Mouse (Mus musculus) forebrain, embryonic 11.5 days (tissue): ENCODE results near the gene Zfhx3. TPM values are rescaled to one million over a fixed set of nuclear protein-coding genes. Genes with fewer than 3 reads are reported as not detected.
A peak's percentile ranks its signal among the peaks of the same experiment; 100 is the strongest.

Experiments used
- ATAC-seq: fragments of 200-750 bp; cut with Nextera tagmentation; replicated peaks from 2 replicates; pipeline ENCODE4 v1.8.0; 2017; ENCODE audit warnings: moderate TSS enrichment; ENCODE audit not compliant: low FRiP score
- DNase-seq: peaks from one replicate; pipeline ENCODE4 v3.0.0-alpha.2; 2017; ENCODE audit warnings: low spot score
- H3K27ac ChIP-seq: fragments of 300-500 bp; sonication (generic); 2 replicates; pipeline ENCODE4 v1.5.1; 2014; ENCODE audit warnings: low read depth, low read length
- H3K27me3 ChIP-seq: fragments of 300-500 bp; sonication (generic); 2 replicates; pipeline ENCODE4 v1.6.1; 2014; ENCODE audit warnings: mild to moderate bottlenecking, low read length, mixed read lengths; ENCODE audit not compliant: control insufficient read depth, insufficient read depth
- H3K36me3 ChIP-seq: fragments of 300-500 bp; sonication (generic); 2 replicates; pipeline ENCODE4 v1.6.1; 2014; ENCODE audit warnings: mild to moderate bottlenecking, low read length, moderate library complexity, mixed read lengths; ENCODE audit not compliant: control insufficient read depth, insufficient read depth
- H3K4me1 ChIP-seq: fragments of 300-500 bp; sonication (generic); replicated peaks from 2 replicates; pipeline ENCODE4 v1.6.1; 2014; ENCODE audit warnings: low read length, mixed read lengths; ENCODE audit not compliant: control insufficient read depth, insufficient read depth
- H3K4me2 ChIP-seq: fragments of 300-500 bp; sonication (generic); 2 replicates; pipeline ENCODE4 v1.6.1; 2014; ENCODE audit warnings: low read depth, mild to moderate bottlenecking, low read length, moderate library complexity, mixed read lengths; ENCODE audit not compliant: severe bottlenecking
- H3K4me3 ChIP-seq: fragments of 300-500 bp; sonication (generic); 2 replicates; pipeline ENCODE4 v1.5.1; 2014; ENCODE audit warnings: low read depth, low read length
- H3K9ac ChIP-seq: fragments of 300-500 bp; sonication (generic); 2 replicates; pipeline ENCODE4 v1.6.1; 2014; ENCODE audit warnings: low read length
- H3K9me3 ChIP-seq: fragments of 300-500 bp; sonication (generic); 2 replicates; pipeline ENCODE4 v1.6.1; 2016; ENCODE audit warnings: low read length, mixed read lengths; ENCODE audit not compliant: control insufficient read depth
- WGBS: fragments of 180-500 bp; shearing (Covaris S2); extraction: QIAGEN DNeasy Blood & Tissue Kit; methylation state at CpG from one replicate; pipeline ENCODE4 v1.1.7; 2014; 5-methylcytosine and 5-hydroxymethylcytosine counted together
- polyA plus RNA-seq: library from polyadenylated mRNA; unstranded; fragments of >200 nt; fragmentation: Nextera tagmentation; extraction: Ambion mirVana; gene quantifications from 2 replicates; pipeline ENCODE4 v1.2.1, GENCODE M21; 2014

Zfhx3 gene
- polyA plus RNA-seq, 1 experiment from 2014 or later: 22.9 TPM

DNA sequence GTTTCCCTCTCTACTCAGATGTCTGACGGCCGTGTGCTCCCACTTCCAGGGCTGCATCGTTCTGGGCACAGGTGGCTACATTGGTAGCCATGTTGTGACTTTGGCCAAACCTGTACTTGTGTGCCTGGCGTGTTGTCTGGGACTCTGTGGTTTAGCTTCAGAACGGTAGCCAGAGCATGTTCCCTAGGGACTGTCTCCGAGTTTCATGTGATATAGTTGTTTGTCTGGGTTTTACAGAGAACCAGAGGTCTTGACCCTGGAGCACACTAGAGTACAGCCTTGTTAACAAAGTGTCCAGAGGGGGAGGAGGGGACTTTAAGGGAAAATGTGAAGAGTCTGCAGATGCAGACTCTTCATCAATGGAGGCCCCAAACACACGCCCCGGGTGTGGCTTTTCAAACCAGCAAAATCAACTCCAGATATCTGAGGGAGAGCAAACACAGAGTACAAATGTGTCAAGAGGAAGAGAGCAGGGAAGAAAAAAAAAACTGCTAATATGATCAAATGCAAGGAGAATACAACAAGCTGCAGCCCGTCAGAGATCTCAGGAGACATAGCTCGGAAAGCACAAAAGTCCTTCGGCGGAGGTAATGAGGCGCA lies 650.6 kb downstream of the Zfhx3 start:
- H3K4me1 ChIP-seq: no peaks in the 10 kb centered on the region; the same call in 1 of the 2 replicates
- ATAC-seq (no peak), DNase-seq (no peak)
- no peaks in the 10 kb centered on the region for H3K36me3 ChIP-seq
- 64% methylated on average over 13 of the region's 13 CpGs for WGBS
- H3K9me3 ChIP-seq: no peaks in the 10 kb centered on the region
- H3K4me3 ChIP-seq: no peak overlapping the region
- H3K4me2 ChIP-seq: no peak overlapping the region
- no peak overlapping the region for H3K9ac ChIP-seq
- no peaks in the 10 kb centered on the region for H3K27me3 ChIP-seq
- no peak overlapping the region for H3K27ac ChIP-seq

- Histone ChIP-seq H3K27ac (no peak overlapping the region; the same call in 1 of the 2 replicates), H3K4me2 (no peak overlapping the region), H3K9me3 (no peaks in the 10 kb centered on the region), H3K9ac (no peak overlapping the region), H3K4me1 (no peaks in the 10 kb centered on the region; the same call in 1 of the 2 replicates), H3K4me3 (no peak overlapping the region), H3K27me3 (no peaks in the 10 kb centered on the region), H3K36me3 (no peaks in the 10 kb centered on the region)
- no peak for ATAC-seq
- WGBS: 68% methylated on average over 9 of the region's 9 CpGs
- DNase-seq: no peak
Measured at GRCm38 (mm10) chr8:108593891-108594290, 651.4 kb downstream of the Zfhx3 start.

DNA sequence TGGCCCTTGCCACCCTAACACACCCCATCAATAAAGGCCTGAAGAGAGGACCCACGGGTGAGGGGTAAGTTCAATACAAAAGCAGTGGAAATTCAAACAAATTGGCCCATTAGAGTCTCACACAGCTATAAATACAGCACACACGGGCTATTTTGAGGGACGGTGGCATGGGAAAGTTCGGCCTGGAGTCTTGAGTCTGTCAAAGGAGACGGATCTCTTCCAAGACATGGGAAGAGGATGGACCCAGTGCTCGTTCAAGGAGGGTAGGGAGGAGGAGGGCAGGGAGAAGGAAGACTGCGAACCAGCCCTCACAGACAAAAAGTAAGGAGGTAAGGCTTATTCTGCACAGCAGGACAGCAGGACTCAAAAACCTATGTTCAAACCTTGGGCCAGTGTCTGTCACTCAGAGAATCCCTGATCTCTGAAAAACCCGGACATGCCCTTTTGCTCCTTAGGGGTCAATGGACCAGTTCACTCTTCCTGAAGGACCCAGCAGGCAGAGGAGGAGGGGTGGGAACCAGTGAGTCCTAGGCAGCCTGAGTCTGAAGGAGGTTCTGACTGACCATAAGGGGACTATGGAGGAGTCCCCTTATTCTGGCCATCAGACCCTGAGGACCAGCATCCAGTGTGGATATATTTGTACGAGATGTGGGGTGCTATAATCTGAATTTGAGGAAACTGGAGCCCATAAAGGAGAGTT lies 652.1 kb downstream of the Zfhx3 start:
- no peak overlapping the region for H3K4me3 ChIP-seq
- no peak overlapping the region for H3K4me2 ChIP-seq
- H3K4me1 ChIP-seq: no peaks in the 10 kb centered on the region; the same call in 1 of the 2 replicates
- DNase-seq: no peak
- no peak overlapping the region for H3K9ac ChIP-seq
- WGBS: 50% methylated on average over 9 of the region's 9 CpGs
- no peaks in the 10 kb centered on the region for H3K36me3 ChIP-seq
- no peak for ATAC-seq
- peak overlapping the region; percentile 2; the same call in 1 of the 2 replicates for H3K27ac ChIP-seq
- no peaks in the 10 kb centered on the region for H3K9me3 ChIP-seq
- no peaks in the 10 kb centered on the region for H3K27me3 ChIP-seq

- no peaks in the 10 kb centered on the region for H3K9me3 ChIP-seq
- WGBS: 73% methylated on average over 9 of the region's 9 CpGs
Measured at GRCm38 (mm10) chr8:108595061-108595419, 652.6 kb downstream of the Zfhx3 start.

DNA sequence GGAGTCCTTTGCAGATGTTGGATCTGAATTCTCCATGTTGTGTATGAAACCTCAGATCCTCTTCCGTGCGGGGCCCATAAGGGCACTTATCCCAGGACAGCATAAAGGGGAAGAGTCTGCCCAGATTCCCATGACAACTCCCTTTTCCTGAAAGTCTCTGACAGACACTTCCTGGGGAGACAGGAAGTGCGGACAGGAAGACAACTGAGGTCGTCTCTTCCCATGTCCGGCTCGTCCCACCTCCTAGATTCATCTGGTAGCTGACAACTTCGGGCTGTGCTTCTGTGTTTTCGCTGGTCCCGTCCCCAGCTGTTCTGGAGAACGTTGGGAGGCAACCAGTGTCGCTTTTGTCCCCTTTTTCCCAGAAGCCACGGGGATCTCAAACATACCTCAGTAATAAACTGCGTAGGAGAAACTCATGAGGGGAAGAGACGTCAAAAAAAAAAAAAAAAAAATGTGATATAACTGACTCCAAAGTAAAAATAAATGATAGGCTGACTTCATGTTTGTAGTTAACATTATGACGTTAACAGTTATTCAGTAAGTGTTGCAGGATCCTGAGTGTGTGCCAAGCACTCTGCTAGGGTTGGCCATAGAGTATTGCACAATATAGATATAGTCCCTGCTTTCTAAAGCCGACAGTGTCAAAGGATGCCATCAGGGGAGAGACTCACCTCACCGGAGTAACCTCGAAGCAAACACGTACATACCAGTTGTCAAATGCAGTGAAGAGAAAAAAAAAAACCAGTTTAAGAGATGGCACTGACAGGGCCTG lies 653.5 kb downstream of the Zfhx3 start:
- Histone ChIP-seq H3K27ac (no peak overlapping the region), H3K27me3 (no peaks in the 10 kb centered on the region), H3K4me1 (no peaks in the 10 kb centered on the region; the same call in 1 of the 2 replicates), H3K9ac (no peak overlapping the region), H3K36me3 (no peaks in the 10 kb centered on the region), H3K4me3 (no peak overlapping the region), H3K9me3 (no peaks in the 10 kb centered on the region), H3K4me2 (no peak overlapping the region)
- DNase-seq (no peak), ATAC-seq (no peak)
- 92% methylated on average over 19 of the region's 19 CpGs for WGBS

More at GRCm38 (mm10) chr8:108595061-108595419, 652.6 kb downstream of the Zfhx3 start:
- no peak overlapping the region for H3K9ac ChIP-seq
- H3K4me1 ChIP-seq: no peaks in the 10 kb centered on the region; the same call in 1 of the 2 replicates
- H3K27ac ChIP-seq: no peak overlapping the region
- no peak for ATAC-seq
- no peak for DNase-seq
- no peak overlapping the region for H3K4me3 ChIP-seq
- no peaks in the 10 kb centered on the region for H3K27me3 ChIP-seq
- no peaks in the 10 kb centered on the region for H3K36me3 ChIP-seq
- no peak overlapping the region for H3K4me2 ChIP-seq

GRCm38 (mm10) chr8:108599003-108599402 lies 656.6 kb downstream of the Zfhx3 start:
- Histone ChIP-seq H3K4me3 (no peak overlapping the region), H3K27me3 (no peaks in the 10 kb centered on the region), H3K9me3 (no peaks in the 10 kb centered on the region), H3K4me1 (no peaks in the 10 kb centered on the region; the same call in 1 of the 2 replicates), H3K27ac (no peak overlapping the region), H3K36me3 (no peaks in the 10 kb centered on the region), H3K9ac (no peak overlapping the region), H3K4me2 (no peak overlapping the region)
- 84% methylated on average over 8 of the region's 8 CpGs for WGBS
- no peak for DNase-seq
- no peak for ATAC-seq

DNA sequence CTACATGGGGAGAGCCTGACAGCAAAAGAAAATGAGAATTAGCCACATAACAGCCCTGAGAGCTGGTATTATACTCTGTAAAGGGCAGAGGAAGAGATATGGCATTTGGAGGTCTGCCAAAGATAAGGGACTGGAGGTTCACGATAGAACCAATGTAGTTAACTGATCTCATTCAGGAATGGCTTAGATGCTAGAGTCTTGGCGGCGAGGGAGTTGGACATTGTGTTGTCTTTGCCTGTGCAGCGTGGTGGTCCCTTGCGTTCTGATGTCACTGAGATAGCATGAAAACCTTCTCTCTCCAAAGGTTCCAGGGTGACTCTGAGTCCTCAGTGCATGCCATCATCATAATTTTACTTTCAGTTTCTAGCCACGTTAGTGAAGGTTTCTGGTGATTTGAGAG lies 657.1 kb downstream of the Zfhx3 start:
- Histone ChIP-seq H3K27ac (no peak overlapping the region), H3K9me3 (no peaks in the 10 kb centered on the region), H3K27me3 (no peaks in the 10 kb centered on the region), H3K36me3 (no peaks in the 10 kb centered on the region), H3K9ac (no peak overlapping the region), H3K4me1 (no peaks in the 10 kb centered on the region; the same call in 1 of the 2 replicates), H3K4me2 (no peak overlapping the region), H3K4me3 (no peak overlapping the region)
- 89% methylated on average over 6 of the region's 6 CpGs for whole genome bisulfite sequencing
- no peak for ATAC-seq
- DNase-seq: no peak

GRCm38 (mm10) chr8:108608678-108609077 lies 666.2 kb downstream of the Zfhx3 start:
- DNase-seq: no peak
- ATAC-seq: no peak
- no peak overlapping the region for H3K4me2 ChIP-seq
- no peaks in the 10 kb centered on the region for H3K27me3 ChIP-seq
- no peak overlapping the region for H3K27ac ChIP-seq
- no peaks in the 10 kb centered on the region for H3K9me3 ChIP-seq
- no peak overlapping the region for H3K9ac ChIP-seq
- H3K4me3 ChIP-seq: no peak overlapping the region
- 82% methylated on average over 5 of the region's 5 CpGs for WGBS
- H3K36me3 ChIP-seq: no peaks in the 10 kb centered on the region
- 0 out of 2 replicates have a peak, but pooled peaks cover 2% of the 10 kb centered on the region for H3K4me1 ChIP-seq
